Mouse (Mus musculus) layer of hippocampus, adult 9-10 months (tissue): Measurements from ENCODE around the gene Ninj1.

ENCODE experiments used
- DNase-seq: peaks from one replicate; pipeline ENCODE4 v3.0.0; 2022; ENCODE audit warnings: low spot score

Ninj1 gene

DNA sequence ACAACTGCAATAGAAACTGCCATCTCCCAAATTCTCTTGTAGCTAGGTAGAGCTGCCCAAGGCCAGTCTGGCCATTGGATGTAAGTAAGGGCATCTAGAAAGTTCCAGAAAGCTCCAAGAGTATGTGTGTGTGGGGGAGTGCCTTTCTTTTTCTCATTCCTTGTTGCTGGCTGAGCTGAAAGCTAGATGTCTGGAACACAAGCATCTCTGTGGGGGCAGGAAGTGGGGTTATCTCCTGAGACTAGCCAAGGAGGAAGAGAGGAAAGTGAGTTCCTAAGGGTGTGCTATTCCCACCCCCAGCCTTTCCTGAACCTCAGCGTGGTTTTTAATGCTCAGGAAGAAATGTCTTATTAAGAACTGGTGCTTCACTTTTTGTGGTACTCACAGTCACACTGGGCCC is 15.6 kb upstream of the Ninj1 start:
- no peak for DNase-seq

DNA sequence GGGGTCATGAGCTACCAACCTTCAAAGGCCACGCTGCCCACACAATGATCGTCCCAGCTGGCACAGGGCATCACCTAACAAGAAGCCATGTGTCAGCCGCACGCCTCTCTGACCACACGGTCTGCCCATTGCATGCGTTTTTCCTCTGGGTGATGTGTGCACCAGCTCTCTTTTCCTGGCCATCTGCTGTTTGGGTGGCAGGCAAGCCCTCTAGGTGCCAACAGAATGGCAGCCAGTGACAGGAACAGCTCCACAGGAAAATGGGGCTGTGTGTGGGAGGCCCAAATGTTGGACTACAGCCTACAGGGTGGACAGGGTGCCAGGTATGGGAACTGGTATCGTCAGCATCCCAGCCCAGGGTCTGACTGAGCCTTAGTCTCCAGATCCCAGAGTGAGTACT is 14.9 kb upstream of the Ninj1 start:
- DNase-seq = no peak

DNA sequence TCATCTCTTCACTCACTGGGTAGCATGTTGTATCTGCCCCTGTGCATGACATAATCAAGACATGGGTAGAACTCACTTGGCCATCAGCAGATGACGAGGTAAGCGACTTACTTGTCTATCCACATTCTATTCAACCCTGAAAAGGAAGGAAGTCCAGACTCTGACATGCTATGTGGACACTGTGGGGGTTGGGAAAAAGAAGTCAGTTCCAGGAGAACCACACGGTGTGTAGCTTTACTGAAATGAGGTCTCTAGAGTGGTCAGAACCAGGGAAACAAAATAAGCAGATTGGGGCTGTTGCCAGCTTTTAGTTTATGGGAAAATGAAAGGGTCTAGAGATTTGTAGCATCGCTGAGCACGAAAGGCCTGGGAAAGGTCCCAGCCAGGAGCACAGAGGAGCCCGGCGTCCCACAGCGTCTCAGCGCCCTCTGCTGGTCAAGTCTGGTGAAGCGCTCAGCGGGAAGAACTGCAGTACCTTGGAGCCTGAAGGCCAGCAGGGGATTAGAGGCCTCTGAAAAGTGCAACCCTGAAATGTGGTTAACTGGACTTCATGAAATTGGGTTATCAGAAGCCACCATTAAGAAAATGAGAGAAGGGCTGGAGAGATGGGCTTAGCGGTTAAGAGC is 14.2 kb upstream of the Ninj1 start:
- DNase-seq = no peak

DNA sequence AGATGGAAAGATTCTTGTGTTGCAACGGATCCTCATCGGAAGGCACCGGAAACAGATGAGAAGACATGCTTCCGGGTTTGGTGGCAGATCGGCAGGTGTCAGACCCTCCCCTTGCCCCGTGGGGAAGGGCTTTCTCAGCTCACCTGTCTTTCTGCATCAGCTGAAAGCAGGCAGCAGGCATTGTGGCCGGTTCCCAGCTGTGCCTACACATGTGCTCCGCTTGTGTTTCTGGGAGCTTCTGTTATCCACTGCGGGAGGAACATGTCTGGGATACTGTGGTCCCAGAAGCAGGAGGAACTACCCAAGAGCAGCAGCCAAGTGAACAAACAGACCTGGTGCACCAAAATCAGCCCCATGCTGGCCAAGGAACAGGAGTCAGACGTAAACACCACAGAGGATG is 11.8 kb upstream of the Ninj1 start:
- no peak for DNase-seq

- DNase-seq = no peak
Observed at GRCm38 (mm10) chr13:49178839-49179585, 8.3 kb upstream of the Ninj1 start.

GRCm38 (mm10) chr13:49180274-49180673 is 7.0 kb upstream of the Ninj1 start:
- DNase-seq = no peak

DNA sequence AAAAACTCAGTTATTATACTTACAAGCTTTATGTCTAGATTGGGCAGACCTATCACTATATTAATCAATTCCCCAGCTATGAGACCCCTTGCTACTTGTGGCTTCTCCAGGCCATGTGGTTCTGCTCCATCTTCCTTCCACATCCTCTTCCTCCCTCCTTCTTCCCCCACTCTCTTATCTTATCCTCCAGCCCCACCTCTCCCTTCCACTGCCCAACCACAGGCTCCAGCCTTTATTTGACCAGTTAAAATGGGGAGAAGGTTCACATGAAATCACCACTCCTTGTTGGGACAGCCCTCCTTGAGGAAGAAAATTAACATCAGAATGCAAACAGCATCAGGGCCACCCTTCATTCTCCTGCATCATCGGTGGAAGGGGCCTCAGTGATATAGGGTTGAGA is 6.6 kb upstream of the Ninj1 start:
- no peak for DNase-seq

- no peak for DNase-seq
Observed at GRCm38 (mm10) chr13:49181411-49181984, 5.8 kb upstream of the Ninj1 start.

GRCm38 (mm10) chr13:49183161-49183560 is 4.1 kb upstream of the Ninj1 start:
- DNase-seq = no peak

- no peak for DNase-seq
Observed at GRCm38 (mm10) chr13:49183646-49184045, 3.6 kb upstream of the Ninj1 start.

- DNase-seq = no peak
Observed at GRCm38 (mm10) chr13:49186798-49187287, 442 bp upstream of the Ninj1 start.

DNA sequence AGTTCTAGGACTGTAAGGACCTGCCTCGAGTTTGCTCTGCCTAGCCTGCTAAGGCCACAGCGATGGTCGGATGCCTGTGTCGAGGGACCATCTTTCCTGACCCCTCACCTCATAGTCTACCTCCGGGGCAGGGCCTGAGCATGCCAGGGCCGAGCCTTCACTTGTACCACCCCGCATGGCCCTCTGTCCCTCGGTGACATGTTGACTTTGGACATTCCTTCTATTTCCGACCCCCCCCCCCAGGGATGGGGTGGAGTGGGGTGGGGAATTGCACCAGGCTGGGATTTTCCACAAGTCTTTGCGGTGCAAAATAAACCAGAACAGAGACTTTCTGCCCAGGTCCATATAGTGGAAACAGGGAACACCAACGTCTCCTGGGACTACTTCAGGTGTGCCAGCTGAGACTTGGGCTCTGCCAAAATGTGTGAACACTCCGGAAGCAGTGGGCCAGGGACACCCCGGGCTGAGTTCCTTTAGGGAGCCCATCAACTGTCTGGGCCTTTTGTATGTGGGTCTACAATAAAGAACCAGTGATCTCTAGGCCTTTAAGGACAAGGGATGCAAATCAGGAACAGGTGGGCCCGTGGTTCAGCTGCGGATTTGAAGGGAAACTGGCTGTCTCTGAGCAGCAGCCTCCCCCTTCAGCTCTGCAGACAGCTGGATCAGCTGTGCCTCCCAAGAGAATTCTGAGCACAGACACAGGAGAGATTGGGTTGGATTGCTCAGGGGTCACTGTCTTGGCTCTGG is 1.1 kb downstream of the Ninj1 start:
- no peak for DNase-seq

- DNase-seq = no peak
Observed at GRCm38 (mm10) chr13:49188966-49189360, 1.7 kb downstream of the Ninj1 start.

DNA sequence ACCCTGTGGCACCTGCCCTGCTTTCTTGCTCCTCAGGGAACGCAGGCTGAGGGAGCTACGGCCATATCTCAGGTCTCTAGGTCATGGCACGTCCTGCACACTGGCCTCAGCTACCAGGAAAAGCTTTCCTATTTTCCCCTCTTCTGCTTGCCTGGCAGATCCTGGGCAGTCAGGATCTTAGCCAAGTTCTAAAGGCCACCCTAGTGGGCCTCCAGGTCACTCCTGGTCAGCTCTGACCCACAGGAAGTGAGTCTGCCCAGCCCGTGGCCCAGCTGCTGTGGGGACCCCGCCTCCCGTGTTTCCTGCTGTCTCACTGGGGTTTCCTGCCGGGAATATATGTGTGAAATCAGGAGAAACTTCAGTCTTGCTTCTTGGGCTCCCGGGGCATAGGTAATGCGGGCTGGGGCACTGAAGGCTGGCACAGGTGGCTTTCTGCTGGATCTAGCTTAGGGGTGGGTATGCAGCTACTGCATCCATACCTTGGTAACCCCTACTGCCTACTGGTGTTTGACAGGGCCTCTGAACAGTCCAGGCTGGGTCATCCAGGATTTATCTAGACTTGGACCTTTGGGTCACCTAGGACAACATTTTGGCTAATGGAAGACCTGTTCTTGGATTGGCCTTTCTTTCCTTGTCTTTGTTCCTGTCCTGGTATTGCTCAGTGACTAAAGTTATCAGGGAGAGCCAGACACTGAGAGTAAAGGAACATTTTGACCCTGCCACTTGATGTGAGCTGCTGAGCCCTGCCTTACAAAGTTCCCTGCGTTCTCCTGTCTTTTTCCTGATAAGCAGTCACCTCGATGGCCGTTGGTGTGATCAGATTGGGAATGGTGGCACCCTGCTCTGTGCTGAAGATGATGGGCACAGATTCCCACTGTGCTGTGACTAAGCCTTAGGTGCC is 2.9 kb downstream of the Ninj1 start:
- DNase-seq = no peak

DNA sequence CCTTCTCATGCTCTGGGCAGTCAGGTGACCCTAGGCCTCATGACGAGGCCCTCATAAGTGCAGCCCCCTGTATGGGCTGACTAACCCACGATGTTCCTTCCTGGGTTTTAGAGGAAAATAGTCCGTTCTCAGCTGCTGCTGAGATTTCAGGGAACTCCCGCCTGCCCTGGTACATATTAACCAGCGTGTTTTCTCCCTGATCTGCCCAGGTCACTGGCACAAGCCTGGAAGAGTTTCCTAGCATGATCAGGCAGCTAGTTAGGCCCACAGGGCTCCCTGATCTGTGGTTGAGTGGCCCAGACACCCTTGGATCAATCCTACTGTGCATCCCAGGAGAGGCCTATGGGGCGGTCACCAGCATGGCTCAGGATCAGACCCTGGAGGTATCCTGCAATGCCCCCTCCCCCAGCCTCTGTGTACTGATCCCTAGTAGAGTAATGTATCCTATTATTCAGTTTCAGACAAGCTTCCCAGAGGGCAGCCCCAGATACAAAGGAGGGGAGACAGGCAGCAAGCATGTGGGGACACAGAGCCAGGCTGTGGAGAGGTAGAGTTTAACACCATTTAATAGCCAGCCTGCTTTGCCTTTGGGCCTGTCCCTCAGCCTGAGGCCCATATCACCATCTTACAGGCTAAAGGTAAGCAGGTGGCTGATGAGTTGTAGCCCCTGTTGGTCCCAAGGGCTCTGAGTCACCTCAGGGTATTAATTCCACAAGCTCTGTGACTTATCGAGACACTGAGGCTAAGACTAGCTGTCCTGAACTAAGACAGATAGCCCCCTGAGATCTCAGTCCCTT is 3.8 kb downstream of the Ninj1 start:
- DNase-seq = no peak

DNA sequence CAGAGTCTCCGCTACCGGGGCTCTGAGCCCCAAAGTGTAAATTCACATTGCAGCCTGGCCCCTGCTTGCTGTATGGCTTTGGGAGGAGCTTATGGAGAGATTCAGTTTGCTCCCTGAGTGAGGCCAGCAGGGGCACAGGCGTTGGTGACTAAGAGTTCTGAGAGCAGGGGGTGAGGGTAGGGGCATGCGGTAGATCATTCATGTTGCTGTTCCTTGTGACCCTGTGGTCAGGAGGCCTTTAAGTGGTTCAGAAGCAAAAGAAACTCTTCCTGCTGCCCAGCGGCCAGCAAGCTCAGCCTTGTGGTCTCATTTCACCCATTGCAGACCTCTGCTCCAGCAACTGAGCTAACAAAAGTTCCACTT is 4.4 kb downstream of the Ninj1 start:
- no peak for DNase-seq

DNA sequence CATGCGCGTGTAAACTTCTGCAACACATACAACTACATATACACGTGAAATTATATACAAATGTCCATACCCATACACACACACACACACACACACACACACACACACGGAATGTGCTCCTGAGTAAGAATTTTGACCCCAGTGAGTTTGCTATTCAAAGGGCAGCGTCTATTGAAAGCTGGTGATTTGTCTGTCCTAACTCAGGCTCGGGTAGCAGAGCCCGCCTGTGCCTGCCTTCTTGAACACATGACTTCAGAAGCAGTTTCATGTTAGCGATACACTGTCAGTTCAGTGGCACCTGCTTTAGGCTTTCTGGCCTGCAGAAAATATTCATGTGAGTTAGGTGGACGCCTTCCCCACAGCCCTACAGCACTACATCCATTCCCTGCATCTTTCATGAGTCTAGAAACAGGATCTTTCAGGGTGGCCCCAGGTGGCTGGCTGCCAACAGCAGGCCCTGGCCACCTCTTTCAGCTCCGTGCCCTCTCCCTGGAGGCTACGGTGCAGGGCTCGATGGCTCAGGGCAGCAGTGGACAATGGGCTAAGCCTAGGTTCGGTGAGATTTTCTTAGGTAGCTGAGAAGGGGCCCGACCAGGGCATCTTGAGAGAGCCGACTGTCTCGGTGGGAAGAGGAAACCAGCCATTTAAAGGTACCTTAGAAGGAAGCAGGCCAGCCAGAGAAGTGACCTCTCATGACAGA is 5.0 kb downstream of the Ninj1 start:
- DNase-seq = no peak

DNA sequence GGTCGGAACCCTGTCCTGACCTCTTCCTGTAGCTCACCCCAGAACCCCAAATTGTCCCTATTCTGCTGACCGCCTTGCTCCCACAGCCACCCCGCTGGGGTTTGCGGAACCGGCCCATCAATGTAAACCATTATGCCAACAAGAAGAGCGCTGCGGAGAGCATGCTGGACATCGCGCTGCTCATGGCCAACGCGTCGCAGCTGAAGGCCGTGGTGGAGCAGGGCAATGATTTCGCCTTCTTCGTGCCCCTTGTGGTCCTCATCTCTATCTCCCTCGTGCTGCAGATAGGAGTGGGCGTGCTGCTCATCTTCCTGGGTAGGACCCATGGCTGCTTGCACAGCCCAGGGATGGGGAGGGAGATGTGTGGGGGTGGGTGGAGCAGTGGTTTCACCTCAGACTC is 6.4 kb downstream of the Ninj1 start:
- DNase-seq = no peak

DNA sequence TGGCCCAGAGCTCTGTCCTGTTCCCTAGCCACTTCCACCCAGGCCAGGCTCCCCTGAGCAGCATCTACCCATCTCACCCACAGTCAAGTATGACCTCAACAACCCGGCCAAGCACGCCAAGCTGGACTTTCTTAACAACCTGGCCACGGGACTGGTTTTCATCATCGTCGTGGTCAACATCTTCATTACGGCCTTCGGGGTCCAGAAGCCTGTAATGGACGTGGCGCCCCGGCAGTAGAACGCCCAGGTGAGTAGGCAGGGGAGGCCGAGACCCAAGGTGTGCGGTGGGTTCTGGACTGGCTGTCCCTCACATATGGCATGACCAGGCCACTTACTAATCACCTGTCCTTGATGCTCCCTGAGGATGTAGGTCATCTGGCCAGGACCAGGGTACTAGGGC is 7.5 kb downstream of the Ninj1 start:
- DNase-seq = no peak

DNA sequence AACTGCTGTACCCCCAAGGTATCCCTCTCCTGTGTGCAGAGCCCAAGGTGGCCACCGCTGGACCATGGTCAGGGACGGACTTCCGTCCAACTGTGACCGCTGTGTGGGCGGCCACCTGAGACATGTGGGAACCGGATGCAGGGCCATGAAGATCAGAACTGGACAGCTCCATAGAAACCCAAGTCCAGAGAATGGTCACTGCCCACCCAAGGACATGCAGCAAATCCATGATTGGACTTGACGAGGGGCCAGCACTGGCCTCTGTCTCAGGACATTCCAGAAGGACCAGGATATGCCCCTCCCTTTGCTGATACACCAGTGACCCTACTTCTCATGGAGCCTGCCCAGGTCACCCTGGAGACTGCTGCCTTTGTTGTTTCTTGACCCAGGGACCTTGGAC is 8.4 kb downstream of the Ninj1 start:
- DNase-seq = no peak
